Mouse (Mus musculus): ENCODE results near the gene Tmem208. TPM values are rescaled to one million over a fixed set of nuclear protein-coding genes. Genes with fewer than 3 reads are reported as not detected.
A peak's percentile ranks its signal among the peaks of the same experiment; 100 is the strongest.

The Tmem208 gene
- total RNA-seq, 1 experiment from 2014 or later: 28.4 TPM

DNA sequence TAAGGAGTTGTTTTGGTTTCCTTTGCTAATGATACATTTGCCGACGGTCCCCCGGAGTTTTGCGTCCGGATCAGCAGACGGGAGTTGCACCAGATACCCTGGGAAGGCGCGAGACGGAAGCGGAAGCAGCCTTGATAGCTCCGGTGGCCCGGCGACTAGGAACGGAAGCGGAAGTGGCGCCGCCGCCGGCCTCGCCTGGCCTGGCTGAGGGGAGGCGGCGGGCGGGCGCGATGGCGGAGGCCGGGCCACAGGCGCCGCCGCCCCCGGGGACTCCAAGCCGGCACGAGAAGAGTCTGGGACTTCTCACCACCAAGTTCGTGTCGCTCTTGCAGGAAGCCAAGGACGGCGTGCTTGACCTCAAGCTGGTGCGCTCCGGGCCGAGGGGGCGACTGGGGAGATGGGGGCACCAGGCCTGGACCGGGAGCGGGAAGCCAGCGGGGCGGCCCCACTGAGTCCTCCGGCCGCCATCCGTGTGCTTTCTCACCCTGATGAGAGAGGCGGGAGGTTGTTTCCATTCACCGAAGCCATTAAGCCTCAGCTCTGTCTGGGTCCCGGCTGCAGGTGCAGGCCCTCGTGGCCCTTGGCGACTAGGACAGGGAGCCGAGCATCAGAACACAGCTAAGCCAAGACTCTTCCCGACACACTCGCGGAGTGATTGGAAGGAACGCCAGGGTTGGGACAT lies 28.5 kb upstream of the Tmem208 start, which contains the start of gene E2f4:
Gene E2f4, plus strand, starts transcription at position 153 of the 682 bp plus-strand sequence.
- peak; percentile 84 for ATAC-seq (replicated peaks; ENCODE audit: low read depth, poor library complexity, severe bottlenecking)

DNA sequence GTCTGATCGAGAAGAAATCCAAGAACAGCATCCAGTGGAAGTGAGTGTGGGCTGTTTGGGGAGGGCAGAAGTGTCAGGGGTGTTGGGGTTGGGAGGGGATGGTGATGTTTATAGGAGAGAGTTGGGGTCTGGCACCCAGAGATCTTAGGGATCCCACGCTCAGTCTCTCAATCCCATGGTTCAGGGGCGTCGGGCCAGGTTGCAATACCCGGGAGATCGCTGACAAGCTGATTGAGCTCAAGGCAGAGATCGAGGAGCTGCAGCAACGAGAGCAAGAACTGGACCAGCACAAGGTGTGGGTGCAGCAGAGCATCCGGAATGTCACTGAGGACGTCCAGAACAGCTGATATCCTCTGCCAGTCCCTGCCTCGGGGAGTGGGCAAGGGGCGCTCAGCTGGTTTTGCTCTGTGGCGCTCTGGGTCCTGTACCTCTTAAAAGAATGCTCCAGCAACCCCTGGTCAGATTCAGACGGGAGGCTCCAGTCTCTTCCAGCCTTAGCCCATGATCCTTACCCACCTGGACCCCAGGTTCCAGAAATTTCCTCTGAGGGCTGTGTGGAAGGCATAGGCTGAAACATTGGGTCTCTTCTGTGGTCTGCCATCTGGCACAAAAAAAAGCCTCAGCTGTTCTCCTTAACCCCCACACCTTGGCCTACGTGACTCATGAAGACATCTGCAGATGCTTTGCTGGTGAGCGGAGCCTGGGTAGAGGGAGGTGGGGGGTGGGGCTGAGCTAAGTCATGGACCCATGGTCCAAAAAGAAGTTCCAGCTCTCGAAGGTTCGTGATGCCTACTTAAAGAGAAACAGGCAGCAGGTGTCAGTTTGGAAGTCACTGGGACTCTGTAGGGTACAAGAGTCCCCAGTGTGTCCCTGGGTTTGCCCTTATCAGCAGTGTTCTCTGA lies 27.6 kb upstream of the Tmem208 start:
- no peak for ATAC-seq (replicated peaks; ENCODE audit: low read depth, poor library complexity, severe bottlenecking)

DNA sequence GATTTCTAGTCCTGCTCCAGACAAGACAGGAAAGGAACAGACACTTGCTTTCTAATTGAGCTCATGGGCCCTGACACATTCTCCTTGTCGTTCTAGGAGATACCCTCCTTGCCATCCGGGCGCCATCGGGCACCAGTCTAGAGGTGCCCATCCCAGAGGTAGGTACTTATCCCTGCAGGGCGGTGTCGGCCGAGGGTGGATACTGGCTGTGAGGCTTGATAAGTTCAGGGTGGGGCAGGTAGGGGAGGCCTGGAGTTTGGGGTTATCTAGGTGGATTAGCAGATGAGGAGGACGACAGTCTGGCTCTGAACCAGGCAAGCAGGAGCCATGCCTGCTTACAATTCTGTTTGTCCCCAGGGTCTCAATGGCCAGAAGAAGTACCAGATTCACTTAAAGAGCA lies 26.2 kb upstream of the Tmem208 start:
- ATAC-seq (replicated peaks; ENCODE audit: low read depth, poor library complexity, severe bottlenecking): no peak; the same call in 1 of the 2 replicates

DNA sequence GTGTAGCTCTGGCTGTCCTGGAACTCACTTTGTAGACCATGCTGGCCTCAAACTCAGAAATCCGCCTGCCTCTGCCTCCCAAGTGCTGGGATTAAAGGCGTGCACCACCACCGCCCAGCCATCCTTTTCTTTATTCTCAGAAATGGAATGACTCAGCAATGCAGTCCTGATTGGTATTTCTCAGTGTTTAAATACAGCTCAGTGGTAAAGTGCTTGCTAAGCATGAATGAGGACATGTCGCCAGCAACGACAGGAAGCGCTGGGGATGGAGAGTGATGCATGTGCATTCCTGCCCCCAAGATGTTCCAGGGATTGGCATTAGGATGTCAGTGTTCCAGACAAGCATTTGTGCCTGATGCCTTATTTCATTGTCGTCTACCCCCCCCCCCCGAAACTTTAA lies 22.8 kb upstream of the Tmem208 start:
- ATAC-seq (replicated peaks; ENCODE audit: low read depth, poor library complexity, severe bottlenecking): no peak

DNA sequence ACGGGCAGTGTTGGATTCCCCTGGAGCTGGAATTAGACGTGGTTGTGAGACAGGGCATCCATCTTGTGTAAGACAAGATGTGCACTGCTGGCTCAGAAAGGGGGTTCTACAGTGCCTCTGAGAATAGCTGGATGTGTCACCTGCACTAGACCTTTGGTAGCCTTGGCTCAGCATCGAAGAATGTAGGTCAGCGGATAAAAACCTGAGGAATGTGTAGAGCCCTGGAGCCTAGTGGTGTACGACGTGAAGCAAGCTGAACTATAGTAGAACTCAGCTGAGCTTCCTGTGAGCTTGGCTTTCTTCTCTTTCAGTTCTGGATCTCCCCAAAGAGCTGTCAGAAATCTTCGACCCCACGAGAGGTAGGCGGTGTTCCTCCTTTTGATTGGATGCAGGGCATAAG lies 22.3 kb upstream of the Tmem208 start:
- ATAC-seq (replicated peaks; ENCODE audit: low read depth, poor library complexity, severe bottlenecking): no peak

DNA sequence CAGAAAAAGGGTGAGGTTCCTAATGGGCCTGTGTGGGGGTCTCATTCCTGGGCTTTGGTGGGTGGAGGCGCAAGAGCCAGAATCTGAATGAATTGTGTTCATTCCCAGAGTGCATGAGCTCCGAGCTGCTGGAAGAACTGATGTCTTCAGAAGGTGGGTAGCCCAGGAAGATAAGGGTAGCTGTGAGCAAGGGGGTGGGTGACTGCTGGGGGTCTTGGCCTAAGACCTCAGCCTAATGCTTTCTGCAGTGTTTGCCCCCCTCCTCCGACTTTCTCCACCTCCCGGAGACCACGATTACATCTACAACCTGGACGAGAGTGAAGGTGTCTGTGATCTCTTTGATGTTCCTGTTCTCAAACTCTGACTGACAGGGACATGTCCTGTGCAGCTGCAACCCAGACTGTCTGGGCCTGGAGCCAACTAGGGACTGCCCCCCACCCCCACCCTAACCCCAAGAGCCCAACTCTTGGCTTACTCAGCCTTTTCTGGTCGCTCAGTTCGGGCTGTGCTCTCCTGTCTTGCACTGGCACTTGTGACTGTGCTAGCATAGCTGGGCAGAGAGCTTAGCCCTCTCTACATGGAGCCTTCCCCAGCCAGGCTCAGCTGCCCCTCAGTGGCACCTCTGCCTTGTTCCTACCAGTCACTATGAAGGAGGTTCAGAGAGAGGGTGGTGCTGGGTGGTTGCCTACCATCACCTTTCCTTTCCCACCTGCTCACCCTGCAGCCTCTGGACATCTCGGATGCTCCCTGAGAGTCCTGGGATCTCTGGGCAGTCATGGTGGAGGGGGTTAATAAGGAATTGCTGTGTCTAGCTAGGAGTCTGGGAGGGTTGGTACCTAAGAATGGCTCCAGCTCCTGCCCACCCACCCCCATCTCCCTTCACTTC lies 21.6 kb upstream of the Tmem208 start:
- peak; percentile 26 for ATAC-seq (replicated peaks; ENCODE audit: low read depth, poor library complexity, severe bottlenecking)

DNA sequence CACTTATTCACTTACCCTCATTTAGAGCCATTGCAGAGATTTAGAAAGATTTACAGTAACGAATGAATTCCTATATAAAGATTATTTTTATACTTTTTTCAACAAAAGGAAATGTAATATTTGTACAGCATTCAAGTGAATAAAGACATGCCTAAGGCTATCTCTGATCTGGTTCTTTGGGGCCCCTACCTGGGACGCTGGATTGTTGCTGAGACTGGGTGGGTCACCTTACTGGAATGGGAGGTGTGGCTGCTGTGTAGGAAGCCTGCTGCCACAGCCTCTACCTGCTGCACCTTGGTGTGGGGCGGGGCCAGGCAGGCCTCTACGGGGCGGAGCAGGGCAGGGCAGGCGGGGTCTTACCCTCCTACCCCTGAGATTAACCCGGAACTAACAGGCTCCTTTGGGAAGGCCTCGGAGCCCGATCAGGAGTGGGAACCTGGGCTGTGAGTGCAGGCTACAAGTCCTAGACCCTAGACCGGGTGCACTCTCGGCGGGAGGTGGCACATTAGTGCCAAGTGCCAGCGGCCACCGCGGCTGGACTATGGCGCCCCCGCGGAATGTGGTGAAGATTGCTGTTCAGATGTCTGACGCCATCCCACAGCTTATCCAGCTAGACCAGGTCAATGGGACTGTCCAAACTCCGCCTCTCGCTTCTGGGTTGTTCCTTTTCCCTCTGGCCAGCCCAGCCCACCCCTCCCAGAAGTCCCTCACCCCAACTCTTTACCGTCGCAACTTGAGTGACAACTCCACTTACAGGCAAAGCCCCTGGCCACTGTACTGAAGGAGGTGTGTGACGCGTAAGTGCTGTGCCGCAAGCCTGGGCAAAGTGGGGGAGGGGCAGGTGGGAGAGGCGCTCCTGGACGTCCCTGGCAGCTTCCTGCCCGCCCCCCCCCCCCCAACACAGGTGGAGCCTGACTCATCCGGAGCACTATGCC lies 20.7 kb upstream of the Tmem208 start, which contains the start of gene Elmo3:
Gene Elmo3, plus strand, starts transcription at position 391 of the 935 bp plus-strand sequence.
- ATAC-seq (replicated peaks; ENCODE audit: low read depth, poor library complexity, severe bottlenecking): peak; percentile 45

DNA sequence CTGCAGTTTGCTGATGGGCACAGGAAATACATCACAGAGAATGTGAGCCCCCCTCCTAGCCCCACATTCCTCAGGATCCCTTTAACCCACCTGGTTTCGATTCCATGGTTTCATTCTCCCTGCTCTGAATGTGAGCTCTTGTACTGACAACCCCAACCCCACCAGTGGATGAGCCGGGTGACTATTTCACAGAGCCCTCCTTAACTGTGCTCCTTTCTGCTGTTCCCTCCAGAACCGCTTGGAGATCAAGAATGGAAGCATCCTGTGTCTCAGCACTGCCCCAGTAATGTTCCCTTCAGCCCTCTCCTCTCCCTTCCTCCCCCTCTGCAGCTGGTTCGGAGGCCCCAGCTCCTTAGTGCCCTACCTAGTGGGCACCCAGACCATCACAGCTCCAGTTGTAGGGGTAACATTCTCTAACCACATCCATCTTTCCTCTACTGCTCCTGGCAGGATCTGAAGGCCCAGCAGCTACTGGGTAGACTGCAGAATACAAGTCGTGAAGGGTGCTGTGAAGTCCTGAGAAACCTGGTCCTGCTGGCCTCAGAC lies 19.9 kb upstream of the Tmem208 start:
- ATAC-seq (replicated peaks; ENCODE audit: low read depth, poor library complexity, severe bottlenecking): no peak

DNA sequence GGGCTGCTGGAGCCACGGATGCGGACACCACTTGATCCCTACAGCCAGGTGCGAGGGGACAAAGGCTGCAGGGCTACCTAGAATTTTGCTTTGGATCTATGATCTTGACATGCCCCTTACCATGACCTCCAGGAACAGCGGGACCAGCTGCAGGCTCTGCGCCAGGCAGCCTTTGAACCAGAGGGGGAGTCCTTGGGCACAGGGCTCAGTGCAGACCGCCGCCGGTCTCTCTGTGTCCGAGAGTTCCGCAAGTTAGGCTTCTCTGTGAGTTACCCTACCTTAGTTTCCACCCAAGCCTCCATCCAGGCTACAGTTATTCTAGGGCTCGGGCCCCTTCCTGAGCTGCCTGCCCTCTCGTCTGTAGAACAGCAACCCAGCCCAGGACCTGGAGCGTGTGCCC lies 18.5 kb upstream of the Tmem208 start:
- ATAC-seq (replicated peaks; ENCODE audit: low read depth, poor library complexity, severe bottlenecking): no peak

DNA sequence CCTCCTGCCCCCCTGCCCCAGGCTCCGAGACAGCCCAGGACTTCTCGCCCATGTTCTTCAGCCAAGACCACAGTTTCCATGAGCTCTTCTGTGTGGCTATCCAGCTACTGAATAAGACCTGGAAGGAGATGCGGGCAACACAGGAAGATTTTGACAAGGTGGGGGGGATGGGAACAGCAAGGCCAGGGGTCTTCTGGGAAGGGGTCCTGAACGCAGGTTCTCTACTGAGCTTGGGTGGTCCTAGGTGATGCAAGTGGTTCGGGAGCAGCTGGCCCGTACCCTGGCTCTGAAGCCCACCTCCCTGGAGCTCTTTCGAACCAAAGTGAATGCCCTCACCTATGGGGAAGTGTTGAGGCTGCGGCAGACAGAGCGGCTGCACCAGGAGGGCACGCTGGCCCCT lies 17.7 kb upstream of the Tmem208 start:
- ATAC-seq (replicated peaks; ENCODE audit: low read depth, poor library complexity, severe bottlenecking): no peak

DNA sequence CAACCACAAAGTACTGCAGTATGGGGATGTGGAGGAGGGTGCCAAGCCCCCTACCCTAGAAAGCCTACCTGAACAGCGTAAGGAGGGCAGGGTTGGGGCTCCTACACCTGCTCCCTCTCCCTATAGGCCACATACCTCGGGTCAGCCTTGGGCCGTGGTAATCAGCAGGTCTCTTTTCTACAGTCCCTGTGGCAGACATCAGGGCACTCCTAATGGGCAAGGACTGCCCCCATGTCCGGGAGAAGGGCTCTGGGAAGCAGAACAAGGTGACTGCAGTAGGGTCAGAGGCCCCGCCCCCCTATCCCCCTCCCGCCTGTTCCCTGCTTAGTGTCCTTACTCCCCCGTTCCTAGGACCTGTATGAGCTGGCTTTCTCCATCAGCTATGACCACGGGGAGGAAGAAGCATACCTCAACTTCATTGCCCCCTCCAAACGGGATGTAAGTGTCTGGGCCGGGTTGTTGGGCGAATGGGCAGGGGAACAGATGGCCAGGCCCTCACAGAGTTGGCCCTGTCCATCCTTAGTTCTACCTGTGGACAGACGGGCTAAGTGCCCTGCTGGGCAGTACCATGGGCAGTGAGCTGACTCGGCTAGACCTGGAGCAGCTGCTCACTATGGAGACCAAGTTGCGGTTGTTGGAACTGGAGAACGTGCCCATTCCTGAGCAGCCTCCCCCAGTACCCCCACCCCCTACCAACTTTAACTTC lies 16.9 kb upstream of the Tmem208 start:
- ATAC-seq (replicated peaks; ENCODE audit: low read depth, poor library complexity, severe bottlenecking): no peak

DNA sequence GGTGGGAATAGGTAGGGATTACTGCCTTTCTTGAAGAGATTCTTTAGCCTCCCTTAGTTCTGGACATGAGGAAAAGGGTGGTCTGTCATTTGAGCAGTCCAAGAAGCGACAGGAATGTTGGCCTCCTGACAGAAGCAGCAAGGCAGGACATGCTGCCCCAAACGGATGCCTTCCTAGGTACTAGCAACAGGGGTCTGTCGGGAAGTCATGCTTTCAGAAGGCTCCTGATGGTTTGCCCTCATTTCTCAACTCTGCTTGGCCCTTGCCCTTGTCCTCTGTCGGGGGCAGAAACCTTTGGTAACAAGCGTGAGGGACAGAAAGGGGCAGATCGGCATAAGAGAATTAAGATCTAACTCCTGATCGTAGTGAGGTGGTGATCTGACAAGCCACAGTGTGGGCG lies 16.0 kb upstream of the Tmem208 start:
- ATAC-seq (replicated peaks; ENCODE audit: low read depth, poor library complexity, severe bottlenecking): no peak

DNA sequence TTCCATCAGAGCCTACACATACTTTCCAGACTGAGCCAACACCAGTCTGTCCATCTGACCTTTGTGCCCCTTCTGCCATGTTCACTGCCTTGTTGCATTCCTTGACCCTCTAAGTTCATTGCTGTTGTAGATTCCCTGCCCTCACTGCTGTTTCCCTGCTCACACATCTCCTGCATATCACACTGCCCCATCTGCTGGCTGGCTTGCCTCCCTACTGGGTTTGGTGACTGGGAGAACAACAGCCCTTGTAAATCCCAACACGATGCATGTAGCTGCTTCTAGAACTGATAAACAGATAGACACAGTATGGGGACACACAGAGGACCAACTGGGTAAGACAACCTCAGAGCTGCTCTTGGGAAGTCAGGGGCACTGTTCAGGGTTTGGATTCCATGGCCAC lies 14.4 kb upstream of the Tmem208 start:
- ATAC-seq (replicated peaks; ENCODE audit: low read depth, poor library complexity, severe bottlenecking): peak; percentile 35

DNA sequence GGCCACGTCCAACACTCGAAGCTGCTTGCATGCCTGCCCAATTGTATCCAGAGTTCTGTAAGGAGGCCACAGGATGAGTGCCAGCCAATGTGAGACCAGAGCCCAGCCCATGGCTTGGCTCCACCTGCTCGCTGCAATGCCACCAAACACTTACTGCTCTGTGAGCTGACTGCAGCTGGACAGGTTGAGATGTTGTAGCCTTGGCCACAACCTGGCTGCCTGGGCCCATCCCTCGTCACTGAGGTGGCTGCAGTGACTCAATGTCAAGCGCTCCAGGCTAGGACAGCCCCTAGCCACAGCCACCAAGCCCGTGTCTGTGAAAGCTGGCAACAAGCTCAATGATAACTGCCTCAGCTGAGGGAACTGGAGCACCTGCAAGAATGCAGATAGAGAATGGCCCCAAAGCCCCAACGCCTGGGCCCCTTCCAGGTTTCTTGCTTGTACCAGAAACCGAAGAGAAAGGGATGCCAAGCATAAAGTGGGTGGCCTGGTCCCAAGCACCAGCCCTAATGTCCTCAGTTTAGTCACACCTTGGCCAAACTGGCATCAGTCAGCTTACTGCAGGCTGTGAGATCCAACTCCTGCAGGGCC lies 13.2 kb upstream of the Tmem208 start:
- ATAC-seq (replicated peaks; ENCODE audit: low read depth, poor library complexity, severe bottlenecking): no peak; the same call in 1 of the 2 replicates

DNA sequence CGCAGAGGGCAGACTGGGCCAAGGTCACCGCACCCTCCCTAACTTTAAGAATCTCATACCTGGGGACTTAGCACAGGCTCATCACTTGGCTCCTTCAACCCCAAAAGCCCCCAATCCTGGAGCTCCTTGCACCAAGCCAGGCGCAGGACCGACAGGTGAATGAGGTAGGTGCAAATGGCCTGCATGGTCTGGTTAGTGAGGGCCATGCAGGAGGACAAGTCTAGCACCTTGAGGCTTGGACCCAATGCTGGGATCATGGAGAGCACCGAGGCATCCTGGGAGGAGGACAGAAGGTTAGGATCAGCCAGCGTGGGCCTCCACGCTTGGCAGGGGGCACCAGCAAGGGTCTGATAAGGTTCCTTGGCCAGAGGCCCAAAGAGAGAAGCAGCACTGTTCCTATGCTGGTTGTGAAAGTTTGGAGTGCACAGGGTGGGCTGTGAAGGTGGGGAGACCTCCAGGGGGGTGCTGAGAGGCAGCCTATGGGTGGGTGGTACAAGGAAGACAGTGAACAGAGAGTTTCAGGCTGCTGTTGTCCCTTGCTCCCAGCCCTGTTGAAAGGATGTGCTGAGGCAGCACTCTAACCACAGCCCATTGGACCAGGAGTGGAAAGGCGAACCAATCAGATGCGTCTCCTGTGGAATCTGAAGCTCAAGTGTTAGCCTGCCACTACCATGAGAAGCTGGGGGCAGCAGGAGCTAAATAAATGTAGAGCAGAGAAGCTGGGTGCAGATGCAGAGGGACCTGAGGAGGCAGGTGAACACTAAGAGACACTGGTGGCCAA lies 12.3 kb upstream of the Tmem208 start:
- ATAC-seq (replicated peaks; ENCODE audit: low read depth, poor library complexity, severe bottlenecking): no peak

DNA sequence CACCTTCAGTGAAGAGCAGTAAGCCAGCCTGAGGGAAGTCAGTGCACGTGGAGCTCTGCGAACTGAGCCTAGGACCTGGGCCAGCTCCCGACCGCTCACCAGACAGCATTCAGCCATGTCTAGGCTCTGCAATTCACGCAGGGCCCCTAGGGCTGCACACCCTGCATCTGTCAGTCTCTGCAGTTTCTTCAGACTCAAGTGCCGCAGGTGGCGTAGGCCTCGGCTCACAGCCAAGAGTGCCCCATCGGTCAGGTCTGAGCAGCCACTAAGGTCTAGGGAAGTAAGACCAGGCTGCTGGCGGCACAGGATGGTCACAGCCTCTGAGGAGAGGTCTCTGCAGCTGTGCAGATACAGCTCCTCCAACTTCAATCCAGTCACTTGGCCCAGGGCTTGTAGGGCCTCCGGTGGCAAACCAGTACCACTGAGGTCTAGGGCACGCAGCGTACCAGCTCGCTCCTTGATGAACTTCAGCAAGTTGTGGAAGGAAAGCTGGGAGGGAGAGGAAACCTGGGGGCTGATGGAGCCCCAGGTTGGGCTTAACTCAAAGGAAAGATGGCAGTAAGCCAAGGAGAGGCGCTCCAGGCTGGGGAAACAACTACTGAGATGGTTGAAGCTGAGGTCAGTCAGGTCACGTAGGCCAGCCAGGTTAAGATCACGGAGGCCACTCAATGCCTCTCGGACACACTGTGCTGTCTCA lies 10.9 kb upstream of the Tmem208 start:
- no peak for ATAC-seq (replicated peaks; ENCODE audit: low read depth, poor library complexity, severe bottlenecking)

DNA sequence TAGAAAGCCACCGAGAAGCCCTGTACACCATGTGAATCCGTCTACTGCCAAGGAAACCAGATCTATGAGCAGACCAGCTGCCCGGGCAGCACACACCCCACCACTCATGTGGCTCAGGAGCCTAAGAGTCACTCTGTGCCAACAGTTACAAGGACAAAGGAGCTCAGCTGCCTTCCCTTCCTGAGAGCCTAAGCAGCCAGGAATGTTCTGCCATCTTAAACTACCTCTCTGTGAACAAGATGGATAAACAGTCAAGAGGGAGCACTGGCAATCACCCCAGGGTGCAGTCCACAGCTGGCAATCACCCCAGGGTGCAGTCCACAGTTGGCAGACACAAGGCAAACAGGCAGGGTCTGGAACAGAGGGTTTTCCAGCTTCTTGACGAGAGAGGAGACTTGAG lies 8.2 kb upstream of the Tmem208 start:
- no peak for ATAC-seq (replicated peaks; ENCODE audit: low read depth, poor library complexity, severe bottlenecking)
